In genomic region chr3:94398217-94398616, GRCm38 (mm10) we compare ENCODE assay signal across 8 mouse cellular contexts. TPM values are rescaled to one million over a fixed set of nuclear protein-coding genes. Genes with fewer than 3 reads are reported as not detected.
DNase-seq lines count a peak whose midpoint lies in the region; ATAC-seq and TF ChIP-seq lines count a peak whose summit lies in the region.

Gene Lingo4 (plus strand): TSS chr3:94398517.

- no peak for ATAC-seq in lung, postnatal 0 days
- no peak for ATAC-seq in limb, embryonic 14.5 days (ENCODE audit: low FRiP score, low read depth)
- no peak for ATAC-seq in stomach, embryonic 15.5 days (ENCODE audit: insufficient read depth, low FRiP score, low read depth)

- H3K36me3 ChIP-seq in lung, postnatal 0 days (ENCODE audit: insufficient read depth, low read length), result no peaks in the 10 kb centered on the region
- no peaks in the 10 kb centered on the region for H3K36me3 ChIP-seq in limb, embryonic 14.5 days (ENCODE audit: control insufficient read depth, insufficient read depth, low read length)
- no peaks in the 10 kb centered on the region for H3K36me3 ChIP-seq in stomach, embryonic 15.5 days
- no peaks in the 10 kb centered on the region; the same call in 1 of the 2 replicates for H3K36me3 ChIP-seq in kidney, adult 2 months (ENCODE audit: control insufficient read depth, insufficient read depth, low read length)

- WGBS in cerebellum, adult 2 months, result 84% methylated on average over 6 of the region's 6 CpGs
- 69% methylated on average over 6 of the region's 6 CpGs for WGBS in lung, postnatal 0 days
- WGBS in limb, embryonic 14.5 days, result 60% methylated on average over 6 of the region's 6 CpGs
- 64% methylated on average over 6 of the region's 6 CpGs for WGBS in stomach, embryonic 15.5 days
- WGBS in kidney, adult 2 months, result 77% methylated on average over 6 of the region's 6 CpGs

- no peak for TF ChIP-seq POLR2A in cerebellum, adult 2 months (IDR thresholded peaks at IDR 0.05; ENCODE audit: borderline replicate concordance, insufficient read depth, low read length)
- no peak for TF ChIP-seq POLR2A in limb, embryonic 14.5 days (IDR thresholded peaks at IDR 0.05; ENCODE audit: borderline replicate concordance, extremely low read depth, insufficient read depth, insufficient read length)
- no peak for TF ChIP-seq POLR2A in kidney, adult 2 months (IDR thresholded peaks at IDR 0.05; ENCODE audit: low read depth, low read length)

- no peak for TF ChIP-seq EP300 in lung, postnatal 0 days (IDR thresholded peaks at IDR 0.05)

- no peaks in the 10 kb centered on the region for H3K9me3 ChIP-seq in lung, postnatal 0 days (ENCODE audit: low read length)
- H3K9me3 ChIP-seq in limb, embryonic 14.5 days (ENCODE audit: control insufficient read depth, low read length), result no peaks in the 10 kb centered on the region
- no peaks in the 10 kb centered on the region for H3K9me3 ChIP-seq in stomach, embryonic 15.5 days

- H3K4me3 ChIP-seq in cerebellum, adult 2 months (replicated peaks; ENCODE audit: insufficient read depth, low read depth, low read length), result peak within 1 kb of the TSS; percentile 52
- no peak within 1 kb of the TSS for H3K4me3 ChIP-seq in lung, postnatal 0 days (ENCODE audit: low read depth, low read length)
- H3K4me3 ChIP-seq in limb, embryonic 14.5 days (replicated peaks; ENCODE audit: low read length), result peak within 1 kb of the TSS; percentile 21
- H3K4me3 ChIP-seq in stomach, embryonic 15.5 days (replicated peaks), result peak within 1 kb of the TSS; percentile 26
- no peak within 1 kb of the TSS for H3K4me3 ChIP-seq in kidney, adult 2 months (ENCODE audit: insufficient read depth, low read depth, low read length)

- H3K4me2 ChIP-seq in lung, postnatal 0 days (replicated peaks; ENCODE audit: low read depth, low read length), result peak within 1 kb of the TSS; percentile 35
- peak within 1 kb of the TSS; percentile 46 for H3K4me2 ChIP-seq in limb, embryonic 14.5 days (replicated peaks; ENCODE audit: low read depth, low read length, severe bottlenecking)
- H3K4me2 ChIP-seq in stomach, embryonic 15.5 days, result peak within 1 kb of the TSS; percentile 47

- H3K9ac ChIP-seq in lung, postnatal 0 days (replicated peaks; ENCODE audit: low read depth), result no peak within 1 kb of the TSS
- peak within 1 kb of the TSS; percentile 40; the same call in 1 of the 2 replicates for H3K9ac ChIP-seq in limb, embryonic 14.5 days (ENCODE audit: low read depth, low read length, severe bottlenecking)
- H3K9ac ChIP-seq in stomach, embryonic 15.5 days, result no peak within 1 kb of the TSS

- H3K27me3 ChIP-seq in cerebellum, adult 2 months (ENCODE audit: control insufficient read depth, insufficient read depth, low read length), result no peaks in the 10 kb centered on the region
- H3K27me3 ChIP-seq in lung, postnatal 0 days (replicated peaks; ENCODE audit: insufficient read depth, low read length), result no peaks in the 10 kb centered on the region
- H3K27me3 ChIP-seq in limb, embryonic 14.5 days (ENCODE audit: control insufficient read depth, insufficient read depth, low read length), result peaks cover 43% of the 10 kb centered on the region
- H3K27me3 ChIP-seq in stomach, embryonic 15.5 days (replicated peaks), result peaks cover 31% of the 10 kb centered on the region
- no peaks in the 10 kb centered on the region for H3K27me3 ChIP-seq in kidney, adult 2 months (replicated peaks; ENCODE audit: control insufficient read depth, insufficient read depth, low read length)

- TF ChIP-seq CTCF in cerebellum, adult 2 months (IDR thresholded peaks at IDR 0.05; ENCODE audit: borderline replicate concordance, insufficient read depth, low read depth, low read length), result no peak
- no peak for TF ChIP-seq CTCF in lung, postnatal 0 days (IDR thresholded peaks at IDR 0.05)
- TF ChIP-seq CTCF in kidney, adult 2 months (conservative IDR thresholded peaks at IDR 0.05; ENCODE audit: insufficient read depth, insufficient read length, low read depth, low read length), result no peak

- no peak within 1 kb of the TSS for H3K27ac ChIP-seq in cerebellum, adult 2 months (ENCODE audit: insufficient read depth, low read length)
- H3K27ac ChIP-seq in lung, postnatal 0 days (ENCODE audit: low read length), result no peak within 1 kb of the TSS
- no peak within 1 kb of the TSS for H3K27ac ChIP-seq in limb, embryonic 14.5 days (replicated peaks; ENCODE audit: low read depth, low read length)
- no peak within 1 kb of the TSS for H3K27ac ChIP-seq in stomach, embryonic 15.5 days
- no peak within 1 kb of the TSS for H3K27ac ChIP-seq in kidney, adult 2 months (ENCODE audit: insufficient read depth, low read depth, low read length)

- DNase-seq in cerebellum, adult 2 months, result no peak
- DNase-seq in cerebellum, adult 9-10 months, result no peak
- no peak for DNase-seq in lung, postnatal 0 days (ENCODE audit: low spot score)
- DNase-seq in lung, postnatal 14 days, result no peak
- DNase-seq in limb, embryonic 14.5 days (ENCODE audit: low spot score), result no peak
- no peak for DNase-seq in layer of hippocampus, adult 8-10 months (ENCODE audit: low spot score in 2 of 2)
- DNase-seq in kidney, adult 2 months, result no peak

- H3K4me1 ChIP-seq in cerebellum, adult 2 months (ENCODE audit: control insufficient read depth, insufficient read depth, low read length), result peaks cover 4% of the 10 kb centered on the region; the same call in 1 of the 2 replicates
- no peaks in the 10 kb centered on the region for H3K4me1 ChIP-seq in lung, postnatal 0 days (ENCODE audit: insufficient read depth, low read depth, low read length)
- no peaks in the 10 kb centered on the region for H3K4me1 ChIP-seq in limb, embryonic 14.5 days (ENCODE audit: control insufficient read depth, insufficient read depth, low read length)
- peaks cover 6% of the 10 kb centered on the region; the same call in 1 of the 2 replicates for H3K4me1 ChIP-seq in stomach, embryonic 15.5 days
- H3K4me1 ChIP-seq in kidney, adult 2 months (ENCODE audit: control insufficient read depth, insufficient read depth, low read length), result no peaks in the 10 kb centered on the region; the same call in 1 of the 2 replicates

RNA-seq across cellular contexts. Expression of gene Lingo4, which starts in this region (rescaled TPM):
- 6.5 and 6.6 TPM in 2 replicates for polyA plus RNA-seq in cerebellum, adult 2 months (2012; rRNA removed)
- 0.26 and 0.42 TPM in 2 replicates for polyA plus RNA-seq in lung, postnatal 0 days (2015; fragmentation: Nextera tagmentation; extraction: Ambion mirVana)
- 0.06 and 0.08 TPM in 2 replicates for polyA plus RNA-seq in limb, embryonic 14.5 days (2012; rRNA removed)
- polyA plus RNA-seq in limb, embryonic 14.5 days (2014; fragmentation: Nextera tagmentation; extraction: Ambion mirVana), result not detected in 2 replicates
- 0.49 and 0.51 TPM in 2 replicates for polyA plus RNA-seq in stomach, embryonic 15.5 days (2015; fragmentation: Nextera tagmentation; extraction: Ambion mirVana)
- total RNA-seq in layer of hippocampus, adult 8-10 months (2022), result 1 to 10 TPM in 2 of 4 experiments, under 1 TPM in 2; 0.64 to 1.1 (median 1.0) TPM
- polyA plus RNA-seq in kidney, adult 2 months (2012; rRNA removed), result 0.14 and 0.20 TPM in 2 replicates

Comparison
In these comparisons a context has a peak if more than half of its experiments do, and no peak if none do; other contexts are left out.
1. H3K4me3 ChIP-seq: peak in cerebellum, adult 2 months (single experiment), limb, embryonic 14.5 days (single experiment) and stomach, embryonic 15.5 days (single experiment); none in lung, postnatal 0 days (single experiment) and kidney, adult 2 months (single experiment).
2. Peak in every context shown above with its lines, with median percentiles within 50 percentile points of each other: H3K4me2 ChIP-seq.